Mouse (Mus musculus): ENCODE measurements at regions not wholly inside any gene's neighbourhood (a gene's known extent, or its start where the extent isn't known, plus 50 kb on each side); places are given as distances from the start of the nearest gene placed in this dataset.

- H3K79me2 ChIP-seq (ENCODE audit: inconsistent target) = no peaks in the 10 kb centered on the region
- 77% methylated on average over 1 of the region's 1 CpGs for WGBS (ENCODE audit: missing documents)
- no peak overlapping the region for H3K27ac ChIP-seq
- no peak overlapping the region for H3K4me3 ChIP-seq (ENCODE audit: inconsistent target)
- H3K36me3 ChIP-seq (ENCODE audit: inconsistent target) = no peaks in the 10 kb centered on the region
Measured at GRCm38 (mm10) chr12:12195066-12195465, 66.9 kb upstream of the Fam49a start.

- 87% methylated on average over 3 of the region's 3 CpGs for WGBS (ENCODE audit: missing documents)
- no peak overlapping the region for H3K27ac ChIP-seq
- H3K36me3 ChIP-seq (ENCODE audit: inconsistent target) = no peaks in the 10 kb centered on the region
- no peak overlapping the region for H3K4me3 ChIP-seq (ENCODE audit: inconsistent target)
- no peaks in the 10 kb centered on the region for H3K79me2 ChIP-seq (ENCODE audit: inconsistent target)
Measured at GRCm38 (mm10) chr12:12196627-12197026, 65.3 kb upstream of the Fam49a start.

DNA sequence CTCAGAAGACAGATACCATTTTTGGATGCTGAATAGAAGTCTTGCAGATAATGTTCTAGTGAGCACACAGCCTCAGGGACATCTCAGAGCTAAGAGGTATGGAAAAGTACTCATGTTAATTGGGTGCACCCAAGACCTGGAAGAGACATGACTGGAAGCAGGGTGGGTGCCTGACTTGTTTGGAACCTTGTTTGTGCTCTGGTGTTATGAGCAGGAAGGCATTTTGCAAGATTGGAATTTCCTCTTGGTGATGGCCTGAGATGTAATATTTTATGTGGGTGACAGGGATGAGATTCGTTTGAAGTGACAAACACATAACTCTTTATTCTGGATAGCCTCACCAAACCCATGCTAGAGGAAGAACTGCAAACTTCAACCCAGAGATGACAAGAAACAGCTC is 53.7 kb upstream of the Fam49a start:
- H3K36me3 ChIP-seq (ENCODE audit: inconsistent target) = no peaks in the 10 kb centered on the region
- no peak overlapping the region for H3K27ac ChIP-seq
- no peaks in the 10 kb centered on the region for H3K79me2 ChIP-seq (ENCODE audit: inconsistent target)
- no peak overlapping the region for H3K4me3 ChIP-seq (ENCODE audit: inconsistent target)
- 14% methylated on average over 1 of the region's 1 CpGs for WGBS (ENCODE audit: missing documents)

Data from macrophage (primary cell).